Comparison of ENCODE assay signal across 10 mouse cellular contexts in the genomic region with DNA sequence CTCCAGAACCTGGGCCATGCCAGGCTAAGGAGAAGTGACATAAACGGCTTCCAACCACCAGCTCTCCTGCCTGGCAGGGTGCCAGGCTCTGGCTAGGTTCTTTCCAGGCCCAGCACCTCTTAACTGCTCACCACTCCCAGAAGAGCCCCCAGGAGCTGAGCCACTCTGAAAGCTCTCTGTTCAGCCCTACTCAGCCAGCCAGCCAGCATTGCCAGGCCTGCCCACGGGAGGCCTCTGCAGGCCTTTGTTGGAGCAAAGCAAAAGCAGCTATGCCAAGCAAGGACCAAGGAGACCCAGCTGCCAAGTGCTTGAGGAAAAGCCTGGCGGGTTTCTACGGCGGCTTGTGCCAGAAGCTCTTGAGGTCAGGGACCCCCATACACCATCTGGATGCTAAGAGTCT. TPM values are rescaled to one million over a fixed set of nuclear protein-coding genes. Genes with fewer than 3 reads are reported as not detected.
A peak's percentile ranks its signal among the peaks of the same experiment; 100 is the strongest.
DNase-seq lines count a peak whose midpoint lies in the region; ATAC-seq lines count a peak whose summit lies in the region.
"Had no signal": no experiment of that assay in that cellular context is flagged by ENCODE, and none has a peak within 500 bp of the region (broad histone marks: within the 10 kb centered on the region; RNA-seq: fewer than 3 reads in every experiment).

No protein-coding gene starts in this region.

- H3K4me2 ChIP-seq in kidney, embryonic 15.5 days: 0 out of 2 replicates have a peak overlapping the region, but pooled peaks have one; percentile 13
- no peak overlapping the region for H3K4me2 ChIP-seq in embryonic facial prominence, embryonic 15.5 days (replicated peaks)
- H3K4me2 ChIP-seq in limb, embryonic 15.5 days: 0 out of 2 replicates have a peak overlapping the region, but pooled peaks have one; percentile 19

- no peaks in the 10 kb centered on the region for H3K27me3 ChIP-seq in kidney, embryonic 15.5 days
- no peaks in the 10 kb centered on the region for H3K27me3 ChIP-seq in embryonic facial prominence, embryonic 15.5 days
- no peaks in the 10 kb centered on the region for H3K27me3 ChIP-seq in limb, embryonic 15.5 days

- no peaks in the 10 kb centered on the region for H3K36me3 ChIP-seq in kidney, embryonic 15.5 days
- H3K36me3 ChIP-seq in embryonic facial prominence, embryonic 15.5 days: no peaks in the 10 kb centered on the region
- H3K36me3 ChIP-seq in limb, embryonic 15.5 days: no peaks in the 10 kb centered on the region
- H3K36me3 ChIP-seq: G1E had no signal

- no peaks in the 10 kb centered on the region for H3K9me3 ChIP-seq in kidney, embryonic 15.5 days (replicated peaks)
- no peaks in the 10 kb centered on the region for H3K9me3 ChIP-seq in embryonic facial prominence, embryonic 15.5 days (replicated peaks)
- no peaks in the 10 kb centered on the region for H3K9me3 ChIP-seq in limb, embryonic 15.5 days

- H3K9ac ChIP-seq in kidney, embryonic 15.5 days: no peak overlapping the region
- no peak overlapping the region for H3K9ac ChIP-seq in embryonic facial prominence, embryonic 15.5 days
- H3K9ac ChIP-seq in limb, embryonic 15.5 days: no peak overlapping the region

- ATAC-seq in kidney, embryonic 15.5 days (replicated peaks; ENCODE audit: low FRiP score): no peak
- ATAC-seq in embryonic facial prominence, embryonic 15.5 days (ENCODE audit: insufficient number of reproducible peaks, low FRiP score, low TSS enrichment, low read depth): no peak
- ATAC-seq in limb, embryonic 15.5 days (ENCODE audit: insufficient number of reproducible peaks, low FRiP score, low TSS enrichment, low read depth): no peak

- H3K4me1 ChIP-seq in kidney, embryonic 15.5 days: peaks cover 71% of the 10 kb centered on the region
- peaks cover 59% of the 10 kb centered on the region for H3K4me1 ChIP-seq in embryonic facial prominence, embryonic 15.5 days
- peaks cover 62% of the 10 kb centered on the region for H3K4me1 ChIP-seq in limb, embryonic 15.5 days

- H3K27ac ChIP-seq in kidney, embryonic 15.5 days: no peak overlapping the region
- peak overlapping the region; percentile 1; the same call in 1 of the 2 replicates for H3K27ac ChIP-seq in embryonic facial prominence, embryonic 15.5 days (replicated peaks)
- peak overlapping the region; percentile 48 for H3K27ac ChIP-seq in limb, embryonic 15.5 days
- H3K27ac ChIP-seq: heart, adult 2 months had no signal

- WGBS in kidney, embryonic 15.5 days: 70% methylated on average over 5 of the region's 5 CpGs
- WGBS in embryonic facial prominence, embryonic 15.5 days: 65% methylated on average over 5 of the region's 5 CpGs
- 43% methylated on average over 5 of the region's 5 CpGs for WGBS in limb, embryonic 15.5 days

- H3K4me3 ChIP-seq in kidney, embryonic 15.5 days (replicated peaks): no peak overlapping the region
- H3K4me3 ChIP-seq in embryonic facial prominence, embryonic 15.5 days (replicated peaks): no peak overlapping the region
- H3K4me3 ChIP-seq in limb, embryonic 15.5 days: no peak overlapping the region
- H3K4me3 ChIP-seq: heart, adult 2 months had no signal

- DNase-seq in kidney, adult 18-20 months: no peak
- DNase-seq in brain, adult 2 months (ENCODE audit: low read depth, low spot score): peak; percentile 77
- no peak for DNase-seq in spleen, adult 18-20 months
- no peak for DNase-seq in B cell, adult 2 months
- no peak for DNase-seq in testis, postnatal 14 days (ENCODE audit: low spot score)

RNA-seq across cellular contexts. Expression of a gene that starts 2.7 kb away (rescaled TPM):
- 5.3 and 6.9 TPM in 2 replicates for polyA plus RNA-seq in kidney, embryonic 15.5 days (2015; fragmentation: Nextera tagmentation; extraction: Ambion mirVana)
- 8.9 and 10.4 TPM in 2 replicates for polyA plus RNA-seq in embryonic facial prominence, embryonic 15.5 days (2015; fragmentation: Nextera tagmentation; extraction: Ambion mirVana)
- polyA plus RNA-seq in limb, embryonic 15.5 days (2015; fragmentation: Nextera tagmentation; extraction: Ambion mirVana): 5.0 and 7.2 TPM in 2 replicates

RNA-seq across cellular contexts. Expression of a gene that starts 6.6 kb away (rescaled TPM):
- 9.7 and 12.6 TPM in 2 replicates for polyA plus RNA-seq in kidney, embryonic 15.5 days (2015; fragmentation: Nextera tagmentation; extraction: Ambion mirVana)
- polyA plus RNA-seq in embryonic facial prominence, embryonic 15.5 days (2015; fragmentation: Nextera tagmentation; extraction: Ambion mirVana): 11.7 and 12.5 TPM in 2 replicates
- polyA plus RNA-seq in limb, embryonic 15.5 days (2015; fragmentation: Nextera tagmentation; extraction: Ambion mirVana): 9.1 and 10.8 TPM in 2 replicates

RNA-seq across cellular contexts. Expression of a gene that starts 24.6 kb away (rescaled TPM):
- polyA plus RNA-seq in kidney, embryonic 15.5 days (2015; fragmentation: Nextera tagmentation; extraction: Ambion mirVana): 0.48 and 0.59 TPM in 2 replicates
- 1.6 and 2.4 TPM in 2 replicates for polyA plus RNA-seq in embryonic facial prominence, embryonic 15.5 days (2015; fragmentation: Nextera tagmentation; extraction: Ambion mirVana)
- 2.2 and 8.0 TPM in 2 replicates for polyA plus RNA-seq in limb, embryonic 15.5 days (2015; fragmentation: Nextera tagmentation; extraction: Ambion mirVana)
- polyA plus RNA-seq: G1E had no signal

RNA-seq across cellular contexts. Expression of a gene that starts 28.1 kb away (rescaled TPM):
- 1.9 TPM in 2 replicates for polyA plus RNA-seq in kidney, embryonic 15.5 days (2015; fragmentation: Nextera tagmentation; extraction: Ambion mirVana)
- 3.5 and 3.9 TPM in 2 replicates for polyA plus RNA-seq in embryonic facial prominence, embryonic 15.5 days (2015; fragmentation: Nextera tagmentation; extraction: Ambion mirVana)
- 2.7 and 3.0 TPM in 2 replicates for polyA plus RNA-seq in limb, embryonic 15.5 days (2015; fragmentation: Nextera tagmentation; extraction: Ambion mirVana)

RNA-seq across cellular contexts. Expression of a gene that starts 29.0 kb away (rescaled TPM):
- 34.8 and 41.2 TPM in 2 replicates for polyA plus RNA-seq in kidney, embryonic 15.5 days (2015; fragmentation: Nextera tagmentation; extraction: Ambion mirVana)
- polyA plus RNA-seq in embryonic facial prominence, embryonic 15.5 days (2015; fragmentation: Nextera tagmentation; extraction: Ambion mirVana): 61.8 and 63.9 TPM in 2 replicates
- polyA plus RNA-seq in limb, embryonic 15.5 days (2015; fragmentation: Nextera tagmentation; extraction: Ambion mirVana): 62.5 and 69.8 TPM in 2 replicates
